Mouse (Mus musculus): ENCODE measurements around the gene BC061237.
"Not testable (repeated sequence)": the region's sequence is repeated elsewhere in the genome, so short reads cannot be mapped to it uniquely, and the experiment has no call there.

The BC061237 gene

DNA sequence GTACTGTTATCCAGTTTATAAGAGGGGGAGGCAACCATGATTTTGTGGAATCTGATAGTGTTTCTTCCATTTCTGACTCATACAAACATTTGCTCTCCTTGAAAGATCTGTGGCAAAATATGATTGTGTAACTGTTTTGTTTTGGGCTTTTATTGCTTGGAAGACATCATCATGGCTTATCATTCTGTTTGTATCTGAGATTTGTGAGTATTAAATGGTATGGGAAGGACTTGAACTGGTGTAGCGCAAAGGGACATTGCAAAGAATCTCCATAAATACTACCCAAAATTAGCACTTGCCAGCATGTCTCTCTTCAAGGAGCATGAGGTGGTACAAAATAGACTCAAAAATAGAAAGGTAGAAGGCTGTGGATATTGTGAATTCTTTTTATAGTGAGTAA lies at the start of gene BC061237:
Gene BC061237 (plus strand): TSS at position 301 of the 400 bp plus-strand sequence.
- DNase-seq (ENCODE audit: low spot score), result not testable (repeated sequence)

DNA sequence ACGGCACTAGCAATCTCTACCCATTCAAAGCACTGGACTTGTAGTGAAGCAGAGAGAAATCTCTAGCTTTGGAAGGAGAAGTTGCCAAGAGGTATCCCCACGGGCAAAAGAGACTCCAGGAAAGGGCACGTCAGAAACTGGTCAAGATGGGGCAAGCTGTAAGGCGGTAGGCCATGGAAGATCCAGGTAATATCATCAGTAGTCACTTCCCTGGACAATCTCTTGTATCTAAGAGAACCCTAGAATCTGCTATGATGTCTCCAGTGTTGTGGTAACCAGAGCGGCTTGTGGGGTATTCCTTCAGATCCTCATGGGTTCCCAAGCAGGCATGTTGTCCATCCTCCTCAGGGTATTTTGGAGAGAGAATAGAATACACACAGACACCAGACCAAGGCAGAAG lies 25.7 kb downstream of the BC061237 start, which contains the start of gene Gm17093:
Gene Gm17093 (plus strand): TSS at position 301 of the 400 bp plus-strand sequence.
- DNase-seq (ENCODE audit: low spot score), result not testable (repeated sequence)

DNA sequence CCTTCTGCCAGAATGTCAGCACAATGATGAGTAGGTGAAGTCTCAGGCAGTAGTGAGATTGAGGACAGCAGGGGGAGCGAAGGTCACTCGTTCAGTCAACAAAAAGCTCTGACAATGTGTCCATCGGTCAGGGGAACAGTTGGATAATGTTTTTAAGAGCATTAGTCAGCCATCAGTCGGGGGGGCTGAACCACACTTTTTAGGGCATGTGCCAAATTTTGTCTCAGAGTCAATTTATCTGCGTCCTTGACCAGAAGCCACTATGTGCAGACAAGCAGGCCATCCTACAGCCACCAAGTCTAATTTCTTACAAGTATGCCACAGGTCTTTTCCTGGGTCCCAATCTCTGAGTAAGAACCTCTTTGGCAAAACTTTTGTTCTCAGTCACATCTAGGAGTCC lies 55.7 kb downstream of the BC061237 start:
- not testable (repeated sequence) for DNase-seq (ENCODE audit: low spot score)
